Mouse (Mus musculus) MEL (cell line): Measurements from ENCODE around the gene Zzef1.

Experiments
- CTCF ChIP-seq, 3 experiments: IDR thresholded peaks in 2 of 3; conservative IDR thresholded peaks in 1 of 3; 2 replicates each; pipeline ENCODE4 v1.5.1; 2011 to 2012; ENCODE audit warnings: low read length in 3 of 3, low read depth in 2 of 3, mild to moderate bottlenecking in 2 of 3, improper control_type of control experiment in 1 of 3, inconsistent platforms in 1 of 3, mixed read lengths in 1 of 3, moderate library complexity in 1 of 3; ENCODE audit not compliant: control insufficient read depth in 1 of 3, insufficient read depth in 1 of 3, poor library complexity in 1 of 3, severe bottlenecking in 1 of 3
- E2F4 ChIP-seq: IDR thresholded peaks from 2 replicates; pipeline ENCODE4 v1.6.1; 2011; ENCODE audit warnings: low read depth, low read length, improper control_type of control experiment, borderline replicate concordance
- JUND ChIP-seq: IDR thresholded peaks from 2 replicates; pipeline ENCODE4 v1.6.1; 2011; ENCODE audit warnings: low read depth, mild to moderate bottlenecking, improper control_type of control experiment, low read length
- ZC3H11A ChIP-seq: IDR thresholded peaks from 2 replicates; pipeline ENCODE4 v1.6.1; 2012; ENCODE audit warnings: low read depth, mild to moderate bottlenecking, inconsistent platforms, low read length, improper control_type of control experiment

DNA sequence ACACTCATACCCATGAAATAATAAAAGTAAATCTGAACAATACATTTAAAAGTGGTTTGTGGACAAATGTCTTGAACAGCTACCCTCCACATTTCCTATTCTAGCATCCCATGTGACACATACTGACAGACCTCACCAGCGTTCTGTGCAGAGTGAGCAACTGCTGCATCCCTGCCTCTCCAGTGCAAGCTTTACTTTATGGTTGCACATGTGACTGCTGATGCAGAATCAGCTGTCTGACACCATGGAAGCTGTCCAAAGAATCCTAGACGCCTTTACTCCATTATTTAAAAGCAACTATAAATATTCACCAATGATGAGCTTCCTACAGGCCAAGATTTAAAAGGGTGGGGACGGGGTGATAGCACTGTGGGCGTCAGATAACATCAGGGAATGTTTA lies 24.6 kb upstream of the Zzef1 start:
- TF ChIP-seq CTCF (IDR thresholded peaks at IDR 0.05 in 2 of 3, conservative IDR thresholded peaks at IDR 0.05 in 1 of 3; ENCODE audit: control insufficient read depth in 1 of 3, insufficient read depth in 1 of 3, low read depth in 2 of 3, low read length in 3 of 3, poor library complexity in 1 of 3, severe bottlenecking in 1 of 3): no peak
- TF ChIP-seq ZC3H11A: no peak
- no peak for TF ChIP-seq E2F4
- TF ChIP-seq JUND: no peak
